Mouse (Mus musculus) forebrain, embryonic 16.5 days (tissue): ENCODE data around the gene Ccnl1. TPM values are rescaled to one million over a fixed set of nuclear protein-coding genes. Genes with fewer than 3 reads are reported as not detected.

ENCODE experiments used
- ATAC-seq: fragments of 200-750 bp; cut with Nextera tagmentation; 2 replicates; pipeline ENCODE4 v1.8.0; 2017; ENCODE audit warnings: mild to moderate bottlenecking, moderate library complexity
- H3K27ac ChIP-seq: fragments of 300-500 bp; sonication (generic); 2 replicates; pipeline ENCODE4 v1.5.1; 2014; ENCODE audit warnings: low read length, control low read depth
- H3K27me3 ChIP-seq: fragments of 300-500 bp; sonication (generic); replicated peaks from 2 replicates; pipeline ENCODE4 v1.6.1; 2014; ENCODE audit warnings: low read length; ENCODE audit not compliant: control insufficient read depth, insufficient read depth
- H3K36me3 ChIP-seq: fragments of 300-500 bp; sonication (generic); 2 replicates; pipeline ENCODE4 v1.6.1; 2014; ENCODE audit not compliant: control insufficient read depth, insufficient read depth
- H3K4me1 ChIP-seq: fragments of 300-500 bp; sonication (generic); replicated peaks from 2 replicates; pipeline ENCODE4 v1.6.1; 2014; ENCODE audit warnings: low read length; ENCODE audit not compliant: control insufficient read depth, insufficient read depth
- H3K4me2 ChIP-seq: fragments of 300-500 bp; sonication (generic); 2 replicates; pipeline ENCODE4 v1.6.1; 2014; ENCODE audit warnings: mild to moderate bottlenecking, low read length, control low read depth
- H3K4me3 ChIP-seq: fragments of 300-500 bp; sonication (generic); replicated peaks from 2 replicates; pipeline ENCODE4 v1.5.1; 2014; ENCODE audit warnings: mild to moderate bottlenecking, low read length, control low read depth
- H3K9ac ChIP-seq: fragments of 300-500 bp; sonication (generic); replicated peaks from 2 replicates; pipeline ENCODE4 v1.6.1; 2014; ENCODE audit warnings: low read depth, low read length, control low read depth
- H3K9me3 ChIP-seq: fragments of 300-500 bp; sonication (generic); 2 replicates; pipeline ENCODE4 v1.6.1; 2016; ENCODE audit warnings: low read length; ENCODE audit not compliant: control insufficient read depth
- WGBS: fragments of 180-500 bp; shearing (Covaris S2); extraction: QIAGEN DNeasy Blood & Tissue Kit; methylation state at CpG from one replicate; pipeline ENCODE4 v1.1.7; 2014; 5-methylcytosine and 5-hydroxymethylcytosine counted together
- polyA plus RNA-seq: library from polyadenylated mRNA; unstranded; fragments of >200 nt; fragmentation: Nextera tagmentation; extraction: Ambion mirVana; gene quantifications from 2 replicates; pipeline ENCODE4 v1.2.1, GENCODE M21; 2015

Gene Ccnl1
- polyA plus RNA-seq: 78.0 and 96.6 TPM in 2 replicates

DNA sequence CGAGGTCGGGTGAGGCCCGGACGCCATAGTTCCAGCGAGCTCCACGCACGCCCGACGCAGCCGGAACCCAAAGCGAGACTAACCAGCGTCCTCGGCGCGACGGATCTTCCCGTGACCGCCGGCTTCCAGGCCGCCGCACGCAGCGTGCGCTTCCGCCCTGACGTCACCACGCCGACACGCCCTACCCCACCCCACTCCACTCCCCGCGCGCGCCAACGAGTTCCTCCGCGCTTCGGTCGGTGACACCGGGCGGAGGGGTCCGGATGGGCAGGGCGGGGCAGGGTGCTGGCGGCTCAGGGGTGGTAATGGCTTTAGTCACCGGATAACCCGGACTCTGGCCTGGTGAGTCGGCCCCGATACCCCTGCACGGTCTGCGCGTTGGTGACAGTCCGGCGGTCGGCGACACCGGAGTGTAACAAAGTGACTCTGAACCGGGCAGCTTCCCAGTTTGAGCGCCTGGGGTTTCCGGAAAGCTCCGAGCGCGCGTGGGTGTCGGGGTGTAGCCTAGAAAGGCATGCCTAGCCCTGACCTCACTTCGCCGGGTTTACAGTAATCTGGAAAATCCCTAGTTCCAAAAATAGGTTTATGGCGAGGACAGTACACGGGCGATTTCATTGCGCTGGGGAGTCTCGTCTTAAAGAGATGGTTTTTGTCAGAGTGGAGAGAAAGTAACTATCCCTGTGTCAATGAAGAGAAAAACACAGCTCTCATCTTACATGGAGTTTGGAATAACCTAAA lies at the start of gene Ccnl1:
Ccnl1 (minus strand) TSS at position 148 of the 738 bp plus-strand sequence.
- H3K9ac ChIP-seq: peak within 1 kb of the TSS; percentile 99
- H3K4me1 ChIP-seq: peaks cover 32% of the 10 kb centered on the region
- WGBS: under 1% methylated on average over 69 of the region's 70 CpGs
- no peaks in the 10 kb centered on the region for H3K9me3 ChIP-seq
- H3K36me3 ChIP-seq: peaks cover 12% of the 10 kb centered on the region
- ATAC-seq: peak; percentile 98
- peak within 1 kb of the TSS; percentile 99 for H3K27ac ChIP-seq
- H3K4me3 ChIP-seq: peak within 1 kb of the TSS; percentile 100
- no peaks in the 10 kb centered on the region for H3K27me3 ChIP-seq
- H3K4me2 ChIP-seq: peak within 1 kb of the TSS; percentile 96

DNA sequence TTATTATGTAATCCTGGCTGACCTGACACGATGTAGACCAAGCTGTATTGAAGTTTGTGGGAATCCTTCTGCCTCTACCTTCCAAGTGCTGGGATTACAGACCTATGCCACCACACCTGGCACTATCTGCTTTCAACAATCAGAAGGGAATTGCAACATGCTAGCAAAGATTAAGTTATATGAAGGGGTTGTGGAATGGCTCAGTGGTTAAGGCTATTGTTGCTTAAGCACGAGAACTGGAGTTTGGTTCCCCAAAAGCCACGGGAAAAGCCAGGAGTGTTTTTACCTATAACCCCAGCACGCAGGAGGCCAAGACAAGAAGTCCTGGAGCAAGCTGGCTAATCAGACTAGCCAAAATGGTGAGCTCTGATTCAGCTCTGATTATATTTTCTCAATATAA lies 46.9 kb upstream of the Ccnl1 start:
- no peak overlapping the region for H3K9ac ChIP-seq
- H3K36me3 ChIP-seq: no peaks in the 10 kb centered on the region
- H3K4me2 ChIP-seq: no peak overlapping the region
- no peaks in the 10 kb centered on the region for H3K4me1 ChIP-seq
- 88% methylated on average over 4 of the region's 4 CpGs for WGBS
- H3K27ac ChIP-seq: no peak overlapping the region
- ATAC-seq: no peak
- no peaks in the 10 kb centered on the region for H3K27me3 ChIP-seq
- H3K9me3 ChIP-seq: no peaks in the 10 kb centered on the region
- H3K4me3 ChIP-seq: no peak overlapping the region

DNA sequence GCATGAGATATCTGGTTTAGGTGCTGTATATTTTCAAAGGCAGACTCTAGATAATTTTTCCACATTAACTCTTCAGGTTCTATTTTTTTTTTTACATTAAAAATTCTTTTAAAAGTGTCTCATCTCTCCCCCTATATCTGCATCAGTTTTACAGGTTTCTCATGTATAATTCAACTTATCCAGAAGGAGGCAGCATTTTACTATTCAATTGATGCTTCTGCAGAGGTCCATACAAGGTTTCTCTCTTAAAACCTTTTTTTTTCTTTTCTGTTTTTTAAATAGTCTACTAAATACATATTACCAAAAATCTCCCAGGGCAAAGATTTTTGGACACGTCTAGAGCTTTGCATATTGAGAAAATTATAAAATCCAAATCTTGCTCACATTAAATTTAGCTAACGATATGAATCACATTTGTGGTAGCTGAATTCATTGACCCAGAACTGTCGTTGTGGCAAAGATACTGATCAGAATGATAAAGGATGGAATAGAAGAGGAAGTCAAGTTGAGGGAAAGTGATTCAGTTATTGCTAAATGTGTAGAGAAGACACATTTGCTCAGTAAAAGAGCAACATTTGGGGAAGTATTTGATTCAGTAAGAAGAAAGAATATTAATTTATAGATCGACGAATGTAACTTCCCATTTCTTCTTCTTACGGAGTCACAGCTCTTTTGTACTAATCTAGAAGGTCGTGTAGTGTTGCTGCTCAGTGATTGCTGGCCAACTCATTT lies 46.3 kb upstream of the Ccnl1 start:
- no peaks in the 10 kb centered on the region for H3K4me1 ChIP-seq
- no peak overlapping the region for H3K27ac ChIP-seq
- H3K9me3 ChIP-seq: no peaks in the 10 kb centered on the region
- ATAC-seq: no peak
- no peak overlapping the region for H3K9ac ChIP-seq
- H3K4me3 ChIP-seq: no peak overlapping the region
- no peaks in the 10 kb centered on the region for H3K27me3 ChIP-seq
- H3K4me2 ChIP-seq: no peak overlapping the region
- 65% methylated on average over 7 of the region's 7 CpGs for WGBS
- no peaks in the 10 kb centered on the region for H3K36me3 ChIP-seq

DNA sequence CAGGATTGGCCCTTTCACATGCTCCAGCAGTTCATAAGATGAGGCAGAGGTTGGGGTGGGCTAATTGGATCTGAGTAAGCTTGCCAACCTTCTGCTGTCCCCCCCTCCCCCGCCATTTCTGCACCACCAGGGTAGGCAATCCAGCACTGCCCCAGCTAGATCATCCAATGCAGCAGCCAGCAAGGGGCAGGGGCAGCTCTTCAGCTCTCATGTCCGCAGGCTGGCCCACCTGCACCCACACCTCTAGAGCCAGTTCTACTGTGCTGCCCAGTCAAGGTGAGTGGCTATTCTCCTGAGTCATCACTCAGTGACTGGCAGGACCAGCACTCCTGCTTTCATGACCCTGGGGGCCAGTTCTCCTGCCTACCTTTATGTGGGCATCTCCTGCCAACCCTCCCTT lies 42.4 kb upstream of the Ccnl1 start:
- Histone ChIP-seq H3K4me3 (no peak overlapping the region), H3K4me2 (no peak overlapping the region), H3K27me3 (no peaks in the 10 kb centered on the region), H3K36me3 (no peaks in the 10 kb centered on the region), H3K9me3 (no peaks in the 10 kb centered on the region), H3K4me1 (no peaks in the 10 kb centered on the region), H3K27ac (no peak overlapping the region), H3K9ac (no peak overlapping the region)
- no peak for ATAC-seq
- 91% methylated on average over 2 of the region's 2 CpGs for WGBS

DNA sequence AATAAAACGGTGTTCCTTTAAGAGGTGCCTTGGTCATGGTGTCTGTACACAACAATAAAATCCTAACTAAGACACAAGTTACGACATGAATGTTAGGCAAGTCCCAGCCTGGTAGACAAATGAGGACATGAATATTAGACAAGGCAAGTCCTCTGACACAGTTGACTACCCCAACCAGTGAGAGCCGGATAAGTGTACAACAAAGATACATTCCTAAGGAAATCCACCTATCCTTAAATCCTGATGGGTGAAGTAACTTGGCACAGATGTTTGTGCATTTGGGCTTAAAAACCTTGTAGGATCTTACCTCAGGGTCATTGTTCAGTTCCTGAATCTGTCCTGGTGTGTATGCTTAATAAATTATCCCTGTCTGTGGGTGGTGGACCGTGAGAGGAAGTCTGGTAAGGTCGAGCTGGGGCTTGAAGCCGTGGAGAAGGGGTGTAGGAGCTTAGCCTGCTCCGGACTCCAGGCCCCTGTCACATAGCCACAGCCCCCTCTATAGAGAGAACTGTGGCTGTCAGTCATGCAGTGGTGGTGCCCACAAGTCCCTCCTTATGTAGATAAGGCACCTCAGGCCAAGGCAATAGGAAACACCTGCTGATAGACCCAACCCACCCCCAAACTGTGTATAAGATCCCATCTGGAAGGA lies 39.4 kb upstream of the Ccnl1 start:
- Histone ChIP-seq H3K4me1 (no peaks in the 10 kb centered on the region), H3K4me3 (no peak overlapping the region), H3K36me3 (no peaks in the 10 kb centered on the region), H3K27ac (no peak overlapping the region), H3K9ac (no peak overlapping the region), H3K4me2 (no peak overlapping the region), H3K27me3 (no peaks in the 10 kb centered on the region), H3K9me3 (no peaks in the 10 kb centered on the region)
- WGBS: 81% methylated on average over 7 of the region's 7 CpGs
- no peak for ATAC-seq

DNA sequence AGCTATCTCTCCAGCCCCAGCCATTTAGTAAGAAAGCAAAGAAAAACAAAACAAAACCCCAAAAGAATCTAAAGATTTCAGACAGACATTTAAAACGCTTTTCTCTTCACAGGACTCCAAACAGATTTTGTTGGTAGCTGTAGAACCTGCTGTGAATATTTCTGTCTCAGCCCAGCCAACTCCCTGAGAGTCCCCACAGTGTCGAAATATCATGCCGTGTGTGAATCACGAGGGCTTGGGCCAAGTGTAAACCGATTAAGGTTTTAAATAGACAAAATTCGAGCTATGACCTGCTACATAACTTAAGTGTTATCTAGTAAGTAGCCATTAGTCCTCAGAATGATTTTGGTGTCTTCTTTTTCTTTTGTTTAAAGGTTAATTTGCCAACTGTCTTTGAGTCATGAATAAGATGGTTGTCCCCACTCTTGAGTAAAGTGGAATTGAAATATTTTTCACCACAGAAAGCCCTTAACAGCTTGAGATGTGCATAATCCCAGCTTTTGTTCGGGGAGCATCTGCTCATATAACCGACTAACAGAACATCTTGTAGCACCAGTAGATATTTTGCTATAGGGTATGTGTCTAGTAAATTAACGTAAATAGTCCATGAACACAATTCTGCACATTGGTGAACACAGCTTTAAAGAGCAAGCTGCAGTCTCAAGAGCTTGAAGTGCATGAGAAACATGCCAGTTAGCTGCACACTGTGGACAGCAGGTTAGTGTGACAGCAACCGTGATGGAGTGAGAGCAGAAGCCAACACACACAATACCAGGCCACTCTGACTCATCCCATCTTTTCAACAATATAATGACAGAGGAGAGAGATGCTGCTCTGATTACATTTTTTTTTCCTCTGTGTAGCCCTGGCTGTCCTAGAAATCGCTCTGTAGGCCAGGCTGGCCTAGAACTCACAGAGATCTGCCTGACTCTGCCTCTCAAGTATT lies 34.6 kb upstream of the Ccnl1 start:
- Histone ChIP-seq H3K27ac (no peak overlapping the region), H3K27me3 (no peaks in the 10 kb centered on the region), H3K4me3 (no peak overlapping the region), H3K9ac (no peak overlapping the region), H3K4me1 (no peaks in the 10 kb centered on the region), H3K4me2 (no peak overlapping the region), H3K36me3 (no peaks in the 10 kb centered on the region), H3K9me3 (no peaks in the 10 kb centered on the region)
- 65% methylated on average over 11 of the region's 11 CpGs for WGBS
- ATAC-seq: no peak

DNA sequence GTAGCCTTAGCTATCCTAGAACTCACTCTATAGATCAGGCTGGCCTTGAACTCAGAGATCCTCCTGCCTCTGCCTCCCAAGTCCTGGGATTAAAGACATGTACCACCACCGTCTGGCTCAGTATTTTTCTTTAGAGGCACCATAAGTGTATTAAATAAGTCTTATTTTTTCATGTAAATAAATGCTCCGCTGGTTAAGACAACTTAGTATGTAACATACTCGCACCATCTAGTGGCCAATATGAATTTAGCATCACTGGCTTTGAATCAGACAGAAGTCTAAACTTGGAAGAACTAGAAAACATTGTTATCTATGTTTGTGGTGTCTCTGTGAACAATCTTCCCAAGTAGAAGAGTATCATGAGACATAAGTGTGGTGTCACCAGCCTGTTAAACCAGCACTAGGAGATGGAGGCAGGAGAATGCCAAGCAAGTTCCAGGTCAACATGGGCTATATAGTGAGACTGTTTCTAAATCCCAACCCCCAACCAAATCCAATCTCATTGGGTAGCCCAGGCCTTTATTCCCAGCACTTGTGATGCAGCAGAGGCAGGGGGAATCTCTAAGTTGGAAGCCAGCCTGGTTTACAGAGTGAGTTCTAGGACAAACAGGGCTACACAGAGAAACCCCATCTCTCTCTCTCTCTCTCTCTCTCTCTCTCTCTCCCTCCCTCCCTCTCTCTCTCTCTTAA lies 33.1 kb upstream of the Ccnl1 start:
- Histone ChIP-seq H3K36me3 (no peaks in the 10 kb centered on the region), H3K9me3 (no peaks in the 10 kb centered on the region), H3K4me1 (no peaks in the 10 kb centered on the region), H3K27me3 (no peaks in the 10 kb centered on the region), H3K9ac (no peak overlapping the region), H3K27ac (no peak overlapping the region), H3K4me3 (no peak overlapping the region), H3K4me2 (no peak overlapping the region)
- 16% methylated on average over 3 of the region's 3 CpGs for WGBS
- peak; percentile 70 for ATAC-seq

DNA sequence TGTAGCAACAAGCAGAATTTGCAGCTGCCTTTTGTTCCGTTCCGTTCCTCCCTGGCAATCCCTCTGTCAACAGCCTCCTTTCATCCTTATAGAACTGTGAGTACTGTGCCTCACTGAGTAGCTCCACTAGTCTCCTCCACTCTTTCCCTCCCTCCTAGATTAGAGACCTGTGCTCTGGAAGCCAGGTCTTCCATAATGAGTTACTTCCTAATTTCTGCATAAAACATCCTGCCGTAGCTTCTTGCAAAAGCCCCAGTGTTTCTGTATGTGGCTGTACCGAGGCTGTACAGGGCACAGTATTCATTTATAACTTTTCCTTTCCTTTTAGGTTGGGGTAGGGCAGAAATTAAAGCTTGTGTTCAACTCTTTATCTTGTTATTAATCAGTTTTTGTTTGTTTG lies 32.5 kb upstream of the Ccnl1 start:
- no peaks in the 10 kb centered on the region for H3K9me3 ChIP-seq
- no peaks in the 10 kb centered on the region for H3K4me1 ChIP-seq
- no peak overlapping the region for H3K4me2 ChIP-seq
- no peak overlapping the region for H3K4me3 ChIP-seq
- no peak for ATAC-seq
- H3K27me3 ChIP-seq: no peaks in the 10 kb centered on the region
- no peak overlapping the region for H3K27ac ChIP-seq
- 82% methylated on average over 4 of the region's 4 CpGs for WGBS
- no peak overlapping the region for H3K9ac ChIP-seq
- no peaks in the 10 kb centered on the region for H3K36me3 ChIP-seq
